Mouse (Mus musculus) thymus, postnatal 0 days (tissue): Measurements from ENCODE around the gene Zc3h6. TPM values are rescaled to one million over a fixed set of nuclear protein-coding genes. Genes with fewer than 3 reads are reported as not detected.

Experiments
- DNase-seq: peaks from one replicate; pipeline ENCODE4 v3.0.0-alpha.2; 2015; ENCODE audit warnings: low spot score
- polyA plus RNA-seq: library from polyadenylated mRNA; unstranded; fragments of >200 nt; fragmentation: Nextera tagmentation; extraction: Ambion mirVana; gene quantifications from 2 replicates; pipeline ENCODE4 v1.2.1, GENCODE M21; 2015

Zc3h6 gene
- polyA plus RNA-seq, result 3.3 and 6.5 TPM in 2 replicates

- peak; percentile 98 for DNase-seq
Measured at GRCm38 (mm10) chr2:128966641-128967580, at the start of gene Zc3h6. TSS of gene Zc3h6 (plus strand) at chr2:128967402.

DNA sequence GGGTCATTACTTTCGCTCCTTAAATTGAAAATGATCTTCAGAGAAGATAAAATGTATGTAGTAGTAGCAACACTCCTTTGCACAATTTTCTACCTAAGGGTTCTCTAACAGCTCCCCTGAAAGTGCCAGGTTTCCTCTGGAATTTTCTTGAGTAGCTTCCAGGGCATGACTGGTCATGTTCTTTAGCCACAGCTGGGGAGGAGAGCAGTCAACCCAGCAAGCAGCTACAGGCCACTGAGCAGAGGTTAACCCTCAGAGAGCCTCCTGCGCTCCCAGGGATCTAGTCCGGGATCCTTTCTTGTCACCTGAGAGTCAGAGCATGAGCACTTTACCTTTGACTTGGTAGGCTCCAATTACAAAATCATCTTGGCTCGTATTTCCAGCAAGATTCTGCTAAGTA, 42.4 kb upstream of the Zc3h6 start:
- DNase-seq, result no peak

- DNase-seq, result peak; percentile 23
Measured at GRCm38 (mm10) chr2:128928446-128928845, 38.8 kb upstream of the Zc3h6 start.

DNA sequence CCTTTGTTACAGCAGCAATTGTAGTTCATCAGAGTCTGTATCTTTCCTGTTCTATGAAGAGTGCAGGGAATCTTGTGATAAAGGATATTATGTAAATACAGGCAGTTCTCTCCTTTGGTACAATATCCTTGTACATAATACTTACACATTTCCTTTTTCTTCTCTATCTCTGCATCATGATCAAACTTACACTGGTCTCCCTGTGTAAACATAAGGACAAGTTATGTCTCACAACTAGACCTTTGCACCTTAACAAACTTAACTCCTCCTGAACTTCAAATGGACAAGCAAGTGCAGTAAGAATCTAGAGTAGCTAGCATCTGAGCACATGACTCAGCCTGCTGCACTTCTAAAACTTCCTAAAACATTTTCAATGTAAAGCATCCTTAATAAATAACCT, 36.5 kb upstream of the Zc3h6 start:
- no peak for DNase-seq

GRCm38 (mm10) chr2:128936256-128936655, 30.9 kb upstream of the Zc3h6 start:
- no peak for DNase-seq

DNA sequence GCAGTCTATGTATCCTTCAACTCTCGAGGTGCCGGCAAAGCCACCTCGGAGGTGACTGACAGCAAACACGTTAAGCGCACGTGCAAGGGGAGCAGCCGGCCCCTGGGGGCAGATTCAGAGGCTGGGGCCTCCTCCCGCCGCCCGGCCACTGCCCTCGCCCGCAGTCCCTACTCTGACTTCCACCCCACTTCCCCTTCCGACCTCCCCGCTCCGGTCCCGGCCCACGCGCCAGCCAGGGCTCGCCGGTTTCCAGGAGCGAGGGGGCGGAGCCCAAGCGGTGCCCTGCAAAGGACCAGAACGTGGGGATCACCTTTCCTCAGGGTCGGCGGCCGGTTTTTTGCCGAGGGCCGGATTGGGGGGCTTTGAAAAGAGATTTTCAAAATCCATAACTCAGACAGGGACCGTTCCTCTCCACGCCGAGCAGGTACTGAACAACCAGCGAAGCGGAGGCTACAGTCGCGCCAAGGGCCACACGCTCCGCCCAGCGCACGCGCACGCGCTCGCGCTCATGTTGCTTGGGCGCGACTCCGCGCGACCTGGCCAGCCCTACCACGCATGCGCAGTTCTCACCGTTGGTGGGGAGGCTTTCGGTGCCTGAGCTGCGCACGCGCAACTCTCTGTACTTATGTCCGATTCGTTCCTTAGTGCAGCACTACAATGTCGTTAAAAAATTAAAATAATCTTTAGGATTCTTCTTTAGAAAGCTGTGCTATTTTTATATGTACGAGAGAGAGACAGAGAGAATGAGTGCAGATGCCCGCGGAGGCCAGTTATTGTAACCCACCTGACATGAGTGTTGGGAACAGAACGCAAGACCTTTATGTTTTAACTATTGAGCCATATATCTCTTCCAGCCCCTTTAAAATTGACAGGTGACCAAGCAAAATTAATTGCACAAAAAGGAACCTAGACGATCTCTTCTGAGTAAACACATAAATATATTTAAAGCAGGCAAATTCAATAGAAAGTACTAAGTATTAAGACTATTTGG, 23.4 kb upstream of the Zc3h6 start, which contains the start of gene Zc3h8:
Zc3h8 (minus strand) TSS at position 540 of the 991 bp plus-strand sequence.
- DNase-seq, result peak; percentile 98

- DNase-seq, result peak; percentile 66
Measured at GRCm38 (mm10) chr2:128947962-128948588, 19.1 kb upstream of the Zc3h6 start.

DNA sequence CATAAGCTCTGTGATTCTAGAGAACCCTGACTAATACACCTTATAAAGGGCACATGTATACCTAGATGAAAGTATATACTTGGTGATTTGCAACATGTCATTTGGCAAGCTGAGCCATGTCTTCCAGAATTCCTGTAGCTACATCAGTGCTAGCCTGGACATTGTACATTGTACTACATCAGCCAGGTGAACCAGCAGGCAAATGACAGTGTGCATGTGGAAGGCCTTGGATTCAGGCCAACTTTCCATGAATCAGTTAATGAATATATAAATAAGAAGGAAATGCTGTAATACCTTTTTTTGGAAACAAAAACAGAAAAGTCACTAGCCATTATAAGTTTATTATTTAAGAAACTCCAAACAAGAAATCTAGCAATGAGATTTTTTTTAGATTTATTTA, 13.0 kb upstream of the Zc3h6 start:
- DNase-seq, result no peak

DNA sequence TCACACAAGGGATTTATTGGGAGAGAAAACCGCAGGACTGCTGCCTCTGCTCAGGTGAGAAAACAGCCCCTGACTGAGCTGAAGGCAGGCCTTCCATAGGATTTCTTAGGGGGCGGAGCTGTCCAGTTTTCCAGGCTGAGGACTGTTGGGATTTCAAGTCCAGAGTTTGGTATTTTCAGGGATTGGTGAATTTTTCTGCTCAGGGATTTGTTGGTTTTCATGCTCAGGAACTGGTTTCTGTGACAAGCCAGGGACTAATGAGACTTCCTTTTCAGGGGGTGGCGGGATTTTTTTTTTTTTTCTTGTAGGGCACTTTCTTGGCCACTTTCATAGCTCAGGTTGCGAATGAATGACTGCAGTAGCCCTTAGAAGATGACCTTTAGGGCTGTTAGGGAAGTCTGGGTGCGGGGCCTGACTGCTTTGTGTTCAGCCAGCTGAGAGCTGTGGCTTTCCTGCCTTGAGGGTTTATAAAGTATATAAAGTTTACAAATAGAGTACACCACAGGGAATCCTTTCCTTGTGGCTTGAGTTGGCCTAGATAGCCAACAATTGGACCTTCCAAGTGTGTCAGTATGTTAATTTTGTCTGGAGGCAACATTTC, 1.6 kb upstream of the Zc3h6 start:
- DNase-seq, result no peak

DNA sequence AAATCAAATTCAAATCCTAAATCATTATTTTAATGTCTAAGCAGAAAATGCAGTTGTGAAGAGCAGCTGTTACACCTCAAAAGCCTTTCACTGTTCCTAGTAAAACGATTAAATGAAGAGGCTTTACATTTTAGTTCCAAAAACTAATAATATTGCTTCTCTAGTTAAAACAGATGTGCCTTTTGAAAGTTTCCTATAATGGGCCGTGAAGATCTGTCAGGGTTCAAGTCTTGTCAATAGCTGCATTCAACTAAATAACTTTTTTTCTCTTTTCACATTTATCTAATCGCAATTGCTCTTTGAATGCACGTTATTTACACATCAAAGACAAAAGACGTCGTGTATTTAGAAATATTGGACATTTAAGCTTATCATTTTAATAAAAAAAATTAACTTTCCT, 966 bp upstream of the Zc3h6 start:
- peak; percentile 4 for DNase-seq

GRCm38 (mm10) chr2:128967661-128968441, 649 bp downstream of the Zc3h6 start, which contains the start of gene Gm10762:
TSS of gene Gm10762 (minus strand) at chr2:128967725.
- peak; percentile 54 for DNase-seq

DNA sequence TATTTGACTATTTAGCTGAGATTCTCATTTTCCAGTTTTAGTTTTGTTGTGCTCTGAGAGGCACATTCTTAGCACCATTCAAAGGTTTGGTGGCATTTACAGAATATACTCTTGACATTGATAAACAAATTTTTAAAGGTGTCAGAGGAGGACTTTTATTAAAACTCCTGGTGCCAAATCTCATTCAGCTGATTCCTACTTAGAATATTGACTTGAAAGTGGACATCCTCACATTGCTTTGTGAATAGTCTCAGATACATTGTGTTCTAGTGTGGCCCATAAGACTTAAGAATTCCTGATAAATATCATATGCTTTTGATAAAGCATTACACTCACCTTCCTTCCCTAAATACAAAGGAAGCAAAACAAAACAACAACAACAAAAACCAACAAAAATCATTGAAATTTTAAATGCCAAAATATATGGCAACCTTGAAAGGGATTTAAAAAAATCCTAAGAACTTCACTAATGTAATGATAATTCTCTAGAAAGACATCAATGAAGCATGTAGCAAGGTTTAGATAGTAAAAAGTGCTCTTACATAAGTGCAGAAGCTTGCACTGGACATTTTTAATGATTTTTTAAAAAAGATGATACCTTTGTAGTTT, 1.4 kb downstream of the Zc3h6 start:
- no peak for DNase-seq

GRCm38 (mm10) chr2:128972301-128972700, 5.1 kb downstream of the Zc3h6 start:
- DNase-seq, result no peak

DNA sequence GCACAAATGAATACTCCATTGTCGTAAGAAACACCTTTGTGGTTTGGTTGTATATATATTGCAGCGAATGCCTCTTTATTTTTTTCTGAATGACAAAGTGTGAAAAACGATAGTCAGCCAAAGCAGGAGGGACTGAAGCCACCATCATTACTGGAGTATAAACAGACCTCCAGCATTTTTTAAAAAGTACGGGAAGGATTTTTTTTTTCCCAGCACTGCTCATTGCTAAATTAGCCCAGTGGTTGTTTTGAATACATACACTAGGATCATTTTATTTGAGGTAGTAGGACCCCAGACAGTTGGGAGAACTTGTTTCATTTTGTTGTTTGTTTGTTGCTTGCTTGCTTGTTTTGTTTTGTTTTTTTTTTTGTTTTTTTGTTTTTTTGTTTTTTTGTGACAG, 8.4 kb downstream of the Zc3h6 start:
- no peak for DNase-seq

- DNase-seq, result no peak
Measured at GRCm38 (mm10) chr2:128984746-128985145, 17.5 kb downstream of the Zc3h6 start.

GRCm38 (mm10) chr2:129004872-129005271, 37.7 kb downstream of the Zc3h6 start:
- DNase-seq, result no peak

- DNase-seq, result no peak
Measured at GRCm38 (mm10) chr2:129006194-129006749, 39.1 kb downstream of the Zc3h6 start.

- peak; percentile 7 for DNase-seq
Measured at GRCm38 (mm10) chr2:129008867-129009266, 41.7 kb downstream of the Zc3h6 start.

GRCm38 (mm10) chr2:129020106-129020505, 52.9 kb downstream of the Zc3h6 start:
- DNase-seq, result no peak
